10 mouse cellular contexts compared by ENCODE assay signal in the genomic region with DNA sequence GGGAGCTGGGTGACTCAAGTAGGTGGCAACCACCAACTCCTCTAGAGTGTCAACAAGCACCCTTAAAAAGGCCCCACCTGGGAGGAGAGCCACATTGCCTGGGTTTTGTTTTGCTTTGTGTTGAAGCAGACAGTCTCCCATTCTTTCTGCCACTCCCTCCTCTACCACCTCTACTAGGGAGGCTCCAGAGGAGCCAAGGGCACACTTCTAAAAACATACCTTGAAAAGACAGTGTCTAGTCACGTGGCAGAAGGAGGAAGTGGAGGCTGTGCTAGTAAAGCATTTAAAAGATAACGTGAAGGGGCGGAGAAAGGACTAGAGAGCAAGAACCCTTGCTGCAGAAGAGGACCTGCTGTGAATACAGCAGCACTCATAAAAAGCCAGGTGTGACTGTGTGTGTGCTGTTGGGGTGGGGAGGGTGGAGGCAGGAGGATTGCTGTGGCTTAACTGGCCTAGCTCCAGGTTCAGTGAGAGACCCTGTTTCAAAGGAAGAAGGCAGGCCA. TPM values are rescaled to one million over a fixed set of nuclear protein-coding genes. Genes with fewer than 3 reads are reported as not detected.
A peak's percentile ranks its signal among the peaks of the same experiment; 100 is the strongest.
DNase-seq lines count a peak whose midpoint lies in the region; ATAC-seq and TF ChIP-seq lines count a peak whose summit lies in the region.
"Had no signal": no experiment of that assay in that cellular context is flagged by ENCODE, and none has a peak within 500 bp of the region (broad histone marks: within the 10 kb centered on the region; RNA-seq: fewer than 3 reads in every experiment).

No protein-coding gene starts in this region.

- H3K4me1 ChIP-seq in ES-Bruce4 (ENCODE audit: control insufficient read depth, insufficient read depth, low read length): peaks cover 20% of the 10 kb centered on the region
- peaks cover 23% of the 10 kb centered on the region for H3K4me1 ChIP-seq in intestine, embryonic 14.5 days (replicated peaks; ENCODE audit: control insufficient read depth, insufficient read depth, low read length)
- H3K4me1 ChIP-seq in embryonic facial prominence, embryonic 10.5 days: peaks cover 34% of the 10 kb centered on the region
- H3K4me1 ChIP-seq in forebrain, embryonic 10.5 days: peaks cover 40% of the 10 kb centered on the region

- H3K9ac ChIP-seq in ES-Bruce4 (ENCODE audit: low read depth, poor library complexity, severe bottlenecking): no peak overlapping the region
- H3K9ac ChIP-seq in intestine, embryonic 14.5 days (ENCODE audit: low read length): no peak overlapping the region

- peak overlapping the region; percentile 20 for H3K4me3 ChIP-seq in ES-Bruce4 (ENCODE audit: low read depth, low read length)
- no peak overlapping the region for H3K4me3 ChIP-seq in intestine, embryonic 14.5 days (ENCODE audit: low read depth, low read length)
- no peak overlapping the region for H3K4me3 ChIP-seq in embryonic facial prominence, embryonic 10.5 days
- H3K4me3 ChIP-seq in forebrain, embryonic 10.5 days: no peak overlapping the region

- H3K4me2 ChIP-seq in intestine, embryonic 14.5 days (ENCODE audit: low read length): no peak overlapping the region

- peak overlapping the region; percentile 91 for H3K27ac ChIP-seq in ES-Bruce4 (ENCODE audit: insufficient read depth, low read length)
- H3K27ac ChIP-seq in intestine, embryonic 14.5 days (ENCODE audit: low read depth): peak overlapping the region; percentile 48; the same call in 1 of the 2 replicates
- no peak overlapping the region for H3K27ac ChIP-seq in embryonic facial prominence, embryonic 10.5 days (replicated peaks)
- H3K27ac ChIP-seq in forebrain, embryonic 10.5 days: no peak overlapping the region

- DNase-seq in cerebellum, adult 9-10 months: peak; percentile 11
- no peak for DNase-seq in cerebellum, adult 8-10 months
- DNase-seq in intestine, embryonic 14.5 days (ENCODE audit: low spot score): peak; percentile 60
- DNase-seq in embryonic facial prominence, embryonic 10.5 days (ENCODE audit: low spot score): no peak
- DNase-seq in forebrain, embryonic 10.5 days (ENCODE audit: extremely low spot score, low spot score): no peak
- DNase-seq in cerebellum, postnatal 36 days: no peak
- DNase-seq: cerebellum, adult 9-11 months; kidney, postnatal 25 days had no signal

- no peaks in the 10 kb centered on the region for H3K36me3 ChIP-seq in ES-Bruce4 (ENCODE audit: control insufficient read depth, insufficient read depth, low read length, poor library complexity, severe bottlenecking)
- H3K36me3 ChIP-seq in intestine, embryonic 14.5 days (ENCODE audit: control insufficient read depth, insufficient read depth, low read length): no peaks in the 10 kb centered on the region
- no peaks in the 10 kb centered on the region for H3K36me3 ChIP-seq in embryonic facial prominence, embryonic 10.5 days (replicated peaks)
- H3K36me3 ChIP-seq in forebrain, embryonic 10.5 days (replicated peaks): no peaks in the 10 kb centered on the region

- no peaks in the 10 kb centered on the region for H3K9me3 ChIP-seq in ES-Bruce4 (replicated peaks; ENCODE audit: control insufficient read depth, insufficient read depth, low read length, poor library complexity, severe bottlenecking)
- no peaks in the 10 kb centered on the region for H3K9me3 ChIP-seq in intestine, embryonic 14.5 days (ENCODE audit: control insufficient read depth, low read length)
- no peaks in the 10 kb centered on the region for H3K9me3 ChIP-seq in embryonic facial prominence, embryonic 10.5 days
- H3K9me3 ChIP-seq in forebrain, embryonic 10.5 days: no peaks in the 10 kb centered on the region

- no peak for ATAC-seq in intestine, embryonic 14.5 days (replicated peaks; ENCODE audit: low FRiP score, low TSS enrichment, low read depth)
- ATAC-seq in neutrophil, adult 5-6 weeks (ENCODE audit: extremely low read depth, insufficient number of reproducible peaks, low FRiP score, poor library complexity, severe bottlenecking): peak; percentile 33; the same call in 1 of the 2 replicates

- no peak for TF ChIP-seq EP300 in ES-Bruce4 (IDR thresholded peaks at IDR 0.05; ENCODE audit: insufficient read depth, low read depth, low read length)

- no peak for TF ChIP-seq CTCF in ES-Bruce4 (IDR thresholded peaks at IDR 0.05; ENCODE audit: low read depth, low read length)

- no peaks in the 10 kb centered on the region for H3K27me3 ChIP-seq in ES-Bruce4 (ENCODE audit: control insufficient read depth, insufficient read depth, low read length, poor library complexity, severe bottlenecking)
- no peaks in the 10 kb centered on the region for H3K27me3 ChIP-seq in intestine, embryonic 14.5 days (replicated peaks; ENCODE audit: control insufficient read depth, insufficient read depth, low read length)
- no peaks in the 10 kb centered on the region for H3K27me3 ChIP-seq in embryonic facial prominence, embryonic 10.5 days (replicated peaks; ENCODE audit: low read depth, poor library complexity, severe bottlenecking)
- H3K27me3 ChIP-seq in forebrain, embryonic 10.5 days (ENCODE audit: poor library complexity, severe bottlenecking): no peaks in the 10 kb centered on the region

- no peak for TF ChIP-seq POLR2A in ES-Bruce4 (IDR thresholded peaks at IDR 0.05; ENCODE audit: insufficient read depth, low read length)

- WGBS in intestine, embryonic 14.5 days: 31% methylated on average over 3 of the region's 3 CpGs
- WGBS in embryonic facial prominence, embryonic 10.5 days: 62% methylated on average over 3 of the region's 3 CpGs
- 62% methylated on average over 3 of the region's 3 CpGs for WGBS in forebrain, embryonic 10.5 days

RNA-seq across cellular contexts. Expression of gene Tnip1, which starts 4.1 kb away (rescaled TPM):
- polyA plus RNA-seq in ES-Bruce4 (2011; ENCODE audit: insufficient read depth, insufficient read length, low read depth, missing spikeins): 33.2 and 42.6 TPM in 2 replicates
- 20.5 and 20.9 TPM in 2 replicates for polyA plus RNA-seq in intestine, embryonic 14.5 days (2014; fragmentation: Nextera tagmentation; extraction: Ambion mirVana)
- 54.1 and 58.2 TPM in 2 replicates for total RNA-seq in neutrophil, adult 5-6 weeks (2017)
- 11.7 and 11.9 TPM in 2 replicates for polyA plus RNA-seq in embryonic facial prominence, embryonic 10.5 days (2016; fragmentation: Nextera tagmentation; extraction: Ambion mirVana)
- polyA plus RNA-seq in forebrain, embryonic 10.5 days (2016; fragmentation: Nextera tagmentation; extraction: Ambion mirVana): 8.8 and 10.0 TPM in 2 replicates

RNA-seq across cellular contexts. Expression of gene Gpx3, which starts 56.4 kb away (rescaled TPM):
- 50.8 and 52.4 TPM in 2 replicates for polyA plus RNA-seq in ES-Bruce4 (2011; ENCODE audit: insufficient read depth, insufficient read length, low read depth, missing spikeins)
- polyA plus RNA-seq in intestine, embryonic 14.5 days (2014; fragmentation: Nextera tagmentation; extraction: Ambion mirVana): 263 and 321 TPM in 2 replicates
- not detected in 2 replicates for total RNA-seq in neutrophil, adult 5-6 weeks (2017)
- 72.8 and 90.1 TPM in 2 replicates for polyA plus RNA-seq in embryonic facial prominence, embryonic 10.5 days (2016; fragmentation: Nextera tagmentation; extraction: Ambion mirVana)
- 59.5 and 61.2 TPM in 2 replicates for polyA plus RNA-seq in forebrain, embryonic 10.5 days (2016; fragmentation: Nextera tagmentation; extraction: Ambion mirVana)

Comparison
In these comparisons a context has a peak if more than half of its experiments do, and no peak if none do; other contexts are left out.
1. DNase-seq: peak in cerebellum, adult 9-10 months (single experiment) and intestine, embryonic 14.5 days (single experiment); none in cerebellum, adult 8-10 months (single experiment), embryonic facial prominence, embryonic 10.5 days (single experiment), forebrain, embryonic 10.5 days (single experiment) and cerebellum, postnatal 36 days (0 of 2).
2. H3K27ac ChIP-seq: peak in ES-Bruce4 (single experiment) and intestine, embryonic 14.5 days (single experiment); none in embryonic facial prominence, embryonic 10.5 days (single experiment) and forebrain, embryonic 10.5 days (single experiment).